Mouse (Mus musculus) forebrain, embryonic 16.5 days (tissue): ENCODE measurements around the gene Itprip. TPM values are rescaled to one million over a fixed set of nuclear protein-coding genes. Genes with fewer than 3 reads are reported as not detected.
A peak's percentile ranks its signal among the peaks of the same experiment; 100 is the strongest.

Experiments used
- ATAC-seq: fragments of 200-750 bp; cut with Nextera tagmentation; 2 replicates; pipeline ENCODE4 v1.8.0; 2017; ENCODE audit warnings: mild to moderate bottlenecking, moderate library complexity
- H3K27ac ChIP-seq: fragments of 300-500 bp; sonication (generic); 2 replicates; pipeline ENCODE4 v1.5.1; 2014; ENCODE audit warnings: low read length, control low read depth
- H3K27me3 ChIP-seq: fragments of 300-500 bp; sonication (generic); replicated peaks from 2 replicates; pipeline ENCODE4 v1.6.1; 2014; ENCODE audit warnings: low read length; ENCODE audit not compliant: control insufficient read depth, insufficient read depth
- H3K36me3 ChIP-seq: fragments of 300-500 bp; sonication (generic); 2 replicates; pipeline ENCODE4 v1.6.1; 2014; ENCODE audit not compliant: control insufficient read depth, insufficient read depth
- H3K4me1 ChIP-seq: fragments of 300-500 bp; sonication (generic); replicated peaks from 2 replicates; pipeline ENCODE4 v1.6.1; 2014; ENCODE audit warnings: low read length; ENCODE audit not compliant: control insufficient read depth, insufficient read depth
- H3K4me2 ChIP-seq: fragments of 300-500 bp; sonication (generic); 2 replicates; pipeline ENCODE4 v1.6.1; 2014; ENCODE audit warnings: mild to moderate bottlenecking, low read length, control low read depth
- H3K4me3 ChIP-seq: fragments of 300-500 bp; sonication (generic); replicated peaks from 2 replicates; pipeline ENCODE4 v1.5.1; 2014; ENCODE audit warnings: mild to moderate bottlenecking, low read length, control low read depth
- H3K9ac ChIP-seq: fragments of 300-500 bp; sonication (generic); replicated peaks from 2 replicates; pipeline ENCODE4 v1.6.1; 2014; ENCODE audit warnings: low read depth, low read length, control low read depth
- H3K9me3 ChIP-seq: fragments of 300-500 bp; sonication (generic); 2 replicates; pipeline ENCODE4 v1.6.1; 2016; ENCODE audit warnings: low read length; ENCODE audit not compliant: control insufficient read depth
- WGBS: fragments of 180-500 bp; shearing (Covaris S2); extraction: QIAGEN DNeasy Blood & Tissue Kit; methylation state at CpG from one replicate; pipeline ENCODE4 v1.1.7; 2014; 5-methylcytosine and 5-hydroxymethylcytosine counted together
- polyA plus RNA-seq: library from polyadenylated mRNA; unstranded; fragments of >200 nt; fragmentation: Nextera tagmentation; extraction: Ambion mirVana; gene quantifications from 2 replicates; pipeline ENCODE4 v1.2.1, GENCODE M21; 2015

Gene Itprip
- polyA plus RNA-seq, 1 experiment from 2014 or later, result 6.9 TPM

DNA sequence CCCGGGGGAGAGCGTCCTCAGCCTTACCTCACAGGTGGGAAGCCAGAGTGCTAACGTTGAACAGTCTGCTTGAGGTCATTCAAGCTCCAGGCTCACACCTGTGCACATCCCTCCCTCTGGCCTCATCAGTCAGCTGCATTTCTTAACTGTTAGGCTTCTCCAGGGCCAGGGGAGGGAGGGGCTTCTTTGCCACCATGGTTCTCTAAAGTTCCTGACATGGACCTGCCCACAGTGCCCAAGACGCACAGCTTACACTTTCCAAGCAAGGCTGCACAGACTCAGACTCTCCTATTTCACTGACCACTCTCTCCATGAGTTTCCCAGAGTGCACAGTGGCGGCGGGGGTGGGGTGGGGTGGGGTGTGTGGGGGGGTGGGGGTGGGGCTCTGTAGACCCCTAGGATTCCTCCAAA is 10.1 kb downstream of the Itprip start:
- Histone ChIP-seq H3K4me3 (peak overlapping the region; percentile 40), H3K9me3 (no peaks in the 10 kb centered on the region), H3K4me2 (peak overlapping the region; percentile 60), H3K36me3 (no peaks in the 10 kb centered on the region), H3K27ac (peak overlapping the region; percentile 90; the same call in 1 of the 2 replicates), H3K9ac (peak overlapping the region; percentile 79), H3K27me3 (no peaks in the 10 kb centered on the region), H3K4me1 (peaks cover 17% of the 10 kb centered on the region)
- 16% methylated on average over 6 of the region's 6 CpGs for whole genome bisulfite sequencing
- peak; percentile 36 for ATAC-seq

DNA sequence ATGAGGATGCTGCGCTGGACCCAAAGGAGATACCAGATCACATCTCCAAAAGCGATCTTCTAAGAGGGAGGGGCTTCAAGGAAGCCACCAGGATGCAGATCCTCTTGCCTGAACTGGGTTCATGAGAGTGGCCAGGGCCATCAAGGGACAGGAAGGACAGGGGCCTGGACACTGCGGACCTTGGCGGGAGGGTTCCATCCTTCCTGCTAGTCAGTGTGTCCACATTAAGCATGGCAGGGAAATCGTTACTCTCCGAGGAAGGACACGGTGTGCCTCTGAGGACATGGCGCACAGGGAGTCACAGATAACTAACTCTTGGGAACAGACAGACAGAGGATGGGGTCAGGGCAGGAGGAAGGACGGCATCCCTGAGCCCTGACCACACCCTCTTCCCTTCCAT is 11.5 kb downstream of the Itprip start:
- H3K9ac ChIP-seq, result no peak overlapping the region
- WGBS, result 90% methylated on average over 9 of the region's 9 CpGs
- no peak for ATAC-seq
- no peak overlapping the region for H3K4me2 ChIP-seq
- H3K36me3 ChIP-seq, result no peaks in the 10 kb centered on the region
- H3K27me3 ChIP-seq, result no peaks in the 10 kb centered on the region
- H3K4me3 ChIP-seq, result no peak overlapping the region
- no peak overlapping the region for H3K27ac ChIP-seq
- H3K9me3 ChIP-seq, result no peaks in the 10 kb centered on the region
- H3K4me1 ChIP-seq, result peaks cover 17% of the 10 kb centered on the region

DNA sequence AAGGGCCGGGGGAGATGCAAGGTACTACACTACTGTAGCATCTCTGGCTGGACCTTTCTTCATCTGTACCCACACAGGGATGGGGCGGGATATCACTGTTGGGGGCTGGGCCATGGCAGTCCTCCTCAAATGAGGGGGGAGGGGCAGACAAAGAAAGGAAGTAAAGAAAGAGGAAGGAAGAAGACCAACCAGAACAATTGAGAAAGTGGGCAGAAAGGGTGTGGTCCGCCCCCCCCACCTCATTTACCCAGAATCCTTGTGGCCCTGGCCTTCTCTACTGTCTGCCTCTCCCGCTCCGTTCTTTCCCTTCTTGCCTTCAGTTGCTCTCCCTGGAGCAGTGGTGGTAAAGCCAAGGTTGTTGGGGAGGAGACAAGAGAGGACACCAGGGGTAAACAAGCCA is 13.5 kb downstream of the Itprip start:
- H3K4me3 ChIP-seq, result no peak overlapping the region
- no peaks in the 10 kb centered on the region for H3K36me3 ChIP-seq
- peaks cover 21% of the 10 kb centered on the region for H3K4me1 ChIP-seq
- H3K27ac ChIP-seq, result no peak overlapping the region
- no peaks in the 10 kb centered on the region for H3K27me3 ChIP-seq
- H3K9ac ChIP-seq, result no peak overlapping the region
- H3K4me2 ChIP-seq, result no peak overlapping the region
- no peak for ATAC-seq
- WGBS, result 88% methylated on average over 5 of the region's 5 CpGs
- H3K9me3 ChIP-seq, result no peaks in the 10 kb centered on the region

DNA sequence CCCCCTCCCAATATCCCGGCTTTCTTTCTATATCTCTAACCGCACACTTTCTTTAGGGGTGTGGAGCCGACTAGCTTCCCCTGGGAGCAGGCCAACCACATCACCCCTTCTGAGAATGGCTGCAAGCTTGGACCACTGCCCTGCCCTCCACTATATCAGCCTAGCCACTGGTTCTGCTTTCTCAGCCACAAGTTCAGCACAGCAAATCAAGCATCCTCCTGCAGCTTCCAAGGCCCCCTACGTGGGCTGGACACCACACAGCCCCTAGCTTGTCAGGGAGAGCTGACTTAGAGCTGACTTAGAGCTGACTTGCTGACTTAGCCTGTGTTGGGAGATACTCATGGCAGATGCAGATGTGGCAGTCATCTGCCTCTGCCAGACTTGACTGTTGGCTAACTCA is 14.0 kb downstream of the Itprip start:
- Histone ChIP-seq H3K4me3 (no peak overlapping the region), H3K9me3 (no peaks in the 10 kb centered on the region), H3K36me3 (no peaks in the 10 kb centered on the region), H3K4me1 (peaks cover 19% of the 10 kb centered on the region), H3K4me2 (no peak overlapping the region), H3K27ac (no peak overlapping the region), H3K27me3 (no peaks in the 10 kb centered on the region), H3K9ac (no peak overlapping the region)
- no peak for ATAC-seq
- 85% methylated on average over 4 of the region's 4 CpGs for WGBS

DNA sequence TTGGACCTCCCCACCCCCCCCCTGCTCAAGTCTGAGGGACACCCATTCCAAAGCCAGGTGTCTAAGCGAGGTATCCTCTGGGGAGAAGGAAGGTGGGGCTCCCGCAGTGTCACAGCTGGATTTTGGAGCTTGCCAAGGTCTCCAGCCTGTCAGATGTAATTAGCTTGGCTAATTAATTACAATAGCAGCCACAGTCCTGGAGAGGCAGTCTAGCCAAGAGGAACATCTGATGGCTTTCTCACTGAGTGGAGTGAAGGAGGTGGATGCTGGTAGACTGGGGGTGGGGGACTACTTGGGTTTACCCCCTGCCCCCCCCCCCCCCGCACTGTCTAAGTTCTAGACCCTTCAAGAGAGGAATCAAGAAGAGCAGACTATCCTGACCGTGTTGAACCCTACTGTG is 15.4 kb downstream of the Itprip start:
- no peak overlapping the region for H3K4me2 ChIP-seq
- H3K9ac ChIP-seq, result no peak overlapping the region
- H3K4me3 ChIP-seq, result no peak overlapping the region
- H3K36me3 ChIP-seq, result no peaks in the 10 kb centered on the region
- no peaks in the 10 kb centered on the region for H3K9me3 ChIP-seq
- no peak overlapping the region for H3K27ac ChIP-seq
- peaks cover 6% of the 10 kb centered on the region for H3K4me1 ChIP-seq
- peak; percentile 43; the same call in 1 of the 2 replicates for ATAC-seq
- 46% methylated on average over 4 of the region's 4 CpGs for WGBS
- no peaks in the 10 kb centered on the region for H3K27me3 ChIP-seq

DNA sequence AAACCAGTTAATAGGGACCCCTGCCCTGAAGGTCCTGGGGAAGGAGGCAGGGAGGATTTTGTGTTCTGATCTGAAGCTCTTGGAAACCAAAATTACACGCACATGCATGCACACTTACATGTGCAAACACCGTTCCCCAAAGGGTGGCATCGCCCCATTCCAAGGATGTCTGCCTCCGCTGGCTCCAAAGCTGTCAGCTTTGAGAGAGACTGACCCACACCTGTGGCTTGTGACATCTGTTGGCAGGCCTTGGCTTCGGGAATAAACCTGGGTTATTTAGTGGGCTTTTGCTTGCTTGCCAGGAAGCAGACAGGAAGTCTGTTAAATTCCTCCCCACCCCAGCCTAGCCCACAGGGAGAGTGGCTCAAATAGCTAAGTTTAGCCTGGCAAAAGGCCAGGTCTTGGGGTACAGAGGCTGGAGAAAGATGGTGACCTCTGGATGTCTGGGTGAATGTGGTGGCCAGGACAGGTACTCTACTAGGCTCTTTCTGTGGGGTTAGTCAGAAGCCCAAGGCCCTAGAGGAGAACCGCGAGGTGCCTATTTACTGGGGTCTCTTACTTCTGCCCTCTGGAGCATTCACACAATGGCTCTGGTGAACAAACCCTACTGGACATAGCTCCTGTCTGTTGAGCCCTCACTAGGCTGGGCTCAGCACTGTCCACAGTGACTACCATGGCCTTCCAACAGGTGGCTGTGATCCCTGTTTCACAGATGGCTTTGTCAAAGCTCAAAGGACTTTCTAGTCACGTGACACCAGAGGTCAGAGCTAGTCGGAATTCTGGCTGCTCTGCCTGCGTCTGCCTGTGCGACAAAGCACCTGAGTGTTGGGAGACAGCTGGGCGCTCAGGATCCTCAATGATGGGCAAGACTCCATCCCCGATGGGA is 16.5 kb downstream of the Itprip start:
- no peak overlapping the region for H3K4me2 ChIP-seq

DNA sequence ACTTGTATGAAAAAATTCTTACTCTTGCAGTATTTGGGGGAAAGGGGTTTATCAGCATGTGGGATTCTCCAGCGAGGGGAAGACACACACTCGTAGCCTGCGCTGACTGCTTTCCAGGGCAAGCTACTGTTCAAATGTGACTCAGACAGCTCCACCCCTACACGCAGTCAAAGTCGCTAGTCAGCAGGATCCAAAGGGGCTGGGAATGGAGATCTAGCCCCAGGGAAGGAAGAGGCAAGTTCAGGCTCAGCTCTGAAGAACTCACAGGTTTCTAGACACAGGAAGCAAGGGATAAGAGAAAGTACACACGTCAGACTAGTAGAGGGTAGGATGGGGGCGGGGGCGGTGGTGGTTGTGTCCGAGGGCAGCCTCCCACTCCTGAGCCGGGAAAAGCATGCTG is 18.5 kb downstream of the Itprip start:
- WGBS, result 89% methylated on average over 10 of the region's 10 CpGs
- H3K9ac ChIP-seq, result no peak overlapping the region
- H3K36me3 ChIP-seq, result peaks cover 6% of the 10 kb centered on the region
- H3K27me3 ChIP-seq, result no peaks in the 10 kb centered on the region
- ATAC-seq, result no peak
- H3K4me3 ChIP-seq, result no peak overlapping the region
- no peaks in the 10 kb centered on the region for H3K9me3 ChIP-seq
- no peak overlapping the region for H3K4me2 ChIP-seq
- peaks cover 4% of the 10 kb centered on the region; the same call in 1 of the 2 replicates for H3K4me1 ChIP-seq
- no peak overlapping the region for H3K27ac ChIP-seq

More for the DNA sequence above, 16.5 kb downstream of the Itprip start:
- H3K4me3 ChIP-seq, result no peak overlapping the region
- no peaks in the 10 kb centered on the region for H3K9me3 ChIP-seq
- WGBS, result 73% methylated on average over 13 of the region's 13 CpGs
- ATAC-seq, result no peak
- H3K27me3 ChIP-seq, result no peaks in the 10 kb centered on the region
- no peaks in the 10 kb centered on the region for H3K36me3 ChIP-seq
- H3K27ac ChIP-seq, result no peak overlapping the region
- no peak overlapping the region for H3K9ac ChIP-seq
- peaks cover 4% of the 10 kb centered on the region; the same call in 1 of the 2 replicates for H3K4me1 ChIP-seq

DNA sequence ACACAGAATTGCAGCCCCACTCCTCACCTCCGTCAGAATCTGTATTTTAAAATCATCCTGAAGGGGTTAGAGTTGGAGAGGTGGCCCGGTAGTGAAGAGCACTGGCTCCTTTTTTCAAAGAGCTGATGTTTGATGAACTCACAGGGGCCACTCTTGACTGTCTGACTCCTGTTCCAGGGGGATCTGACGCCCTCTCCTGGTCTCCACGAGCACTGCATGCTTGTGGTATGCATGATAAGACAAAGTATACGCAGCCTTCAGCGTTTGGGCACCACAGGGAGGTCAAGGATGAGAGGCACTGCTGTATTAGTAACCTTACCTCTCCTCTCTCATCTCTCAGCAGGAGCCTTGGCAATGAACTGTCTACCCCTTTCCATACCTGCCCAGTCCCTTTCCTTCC is 19.1 kb downstream of the Itprip start:
- Histone ChIP-seq H3K27ac (no peak overlapping the region), H3K9ac (no peak overlapping the region), H3K9me3 (no peaks in the 10 kb centered on the region), H3K27me3 (no peaks in the 10 kb centered on the region), H3K36me3 (peaks cover 6% of the 10 kb centered on the region), H3K4me1 (peaks cover 4% of the 10 kb centered on the region; the same call in 1 of the 2 replicates), H3K4me3 (no peak overlapping the region), H3K4me2 (no peak overlapping the region)
- 69% methylated on average over 6 of the region's 6 CpGs for WGBS
- no peak for ATAC-seq

DNA sequence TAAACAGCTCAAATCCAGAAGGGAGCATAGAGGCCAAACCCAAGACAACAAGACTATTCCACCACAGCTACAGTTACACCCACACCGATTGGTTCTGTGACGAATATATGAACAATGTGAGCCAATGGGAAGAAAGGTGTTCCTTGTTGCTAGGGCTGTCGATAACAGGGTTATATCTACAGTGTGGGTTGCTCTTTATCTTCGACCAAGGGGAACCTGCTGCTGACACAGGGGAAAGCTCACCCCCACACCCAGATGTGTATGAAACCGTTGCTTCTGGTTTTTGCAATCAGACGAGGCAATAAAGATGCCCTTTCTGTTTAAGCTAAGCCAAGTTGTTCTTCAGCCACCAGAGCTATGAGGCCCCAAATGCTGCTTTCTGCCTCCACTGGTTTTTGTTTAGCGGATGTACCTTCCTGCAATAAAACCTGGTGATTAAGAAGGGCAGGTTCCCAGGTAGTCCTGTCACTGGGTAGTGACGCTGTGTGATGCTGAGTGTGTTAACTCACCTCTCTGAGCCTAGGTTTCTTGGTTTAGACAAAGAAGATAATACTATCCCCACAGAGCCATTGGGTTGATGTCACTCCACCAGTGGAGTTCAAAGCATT is 20.5 kb downstream of the Itprip start:
- Histone ChIP-seq H3K36me3 (peaks cover 6% of the 10 kb centered on the region), H3K4me1 (peaks cover 4% of the 10 kb centered on the region; the same call in 1 of the 2 replicates), H3K27me3 (no peaks in the 10 kb centered on the region), H3K9me3 (no peaks in the 10 kb centered on the region), H3K9ac (no peak overlapping the region), H3K4me2 (no peak overlapping the region), H3K4me3 (no peak overlapping the region), H3K27ac (no peak overlapping the region)
- WGBS, result 88% methylated on average over 8 of the region's 8 CpGs
- no peak for ATAC-seq
